Mouse (Mus musculus) stomach, postnatal 0 days (tissue): ENCODE data around the gene Npdc1.

ENCODE experiments used
- CTCF ChIP-seq: IDR thresholded peaks from 2 replicates; pipeline ENCODE4 v1.5.1; 2016; ENCODE audit warnings: antibody characterized with exemption, low read depth, mild to moderate bottlenecking, moderate library complexity
- EP300 ChIP-seq: optimal IDR thresholded peaks from 2 replicates; pipeline ENCODE3; 2016; ENCODE audit warnings: antibody characterized with exemption

DNA sequence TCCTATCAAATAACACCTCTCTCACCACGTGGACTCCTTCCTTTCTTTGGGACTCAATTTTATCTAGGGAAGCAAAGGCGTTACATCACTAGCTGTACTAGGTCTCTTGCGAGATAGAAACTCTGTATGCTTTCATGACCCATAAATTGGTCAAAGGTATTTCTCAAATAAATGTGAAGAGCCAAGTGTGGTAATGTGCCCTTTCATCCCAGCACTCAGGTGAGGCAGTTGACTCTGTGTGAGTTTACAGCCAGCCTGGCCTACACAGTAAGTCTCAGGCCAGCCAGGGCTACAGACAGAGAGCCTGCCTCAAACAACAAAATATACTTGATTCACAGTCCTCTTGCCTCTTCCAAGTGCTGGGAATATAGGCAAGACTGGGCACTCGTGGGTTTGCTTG lies 39.3 kb upstream of the Npdc1 start:
- TF ChIP-seq EP300 (no peak), CTCF (no peak)
